Mouse (Mus musculus) right cerebral cortex, postnatal 25 days (tissue): ENCODE data around the gene Gm20388.

ENCODE experiments used
- DNase-seq: peaks from one replicate; pipeline ENCODE4 v3.0.0; 2022

Gm20388 gene

GRCm38 (mm10) chr8:119910547-119911257 is at the start of gene Gm20388:
Gm20388 (plus strand) TSS chr8:119910841.
- DNase-seq, result peak; percentile 94

DNA sequence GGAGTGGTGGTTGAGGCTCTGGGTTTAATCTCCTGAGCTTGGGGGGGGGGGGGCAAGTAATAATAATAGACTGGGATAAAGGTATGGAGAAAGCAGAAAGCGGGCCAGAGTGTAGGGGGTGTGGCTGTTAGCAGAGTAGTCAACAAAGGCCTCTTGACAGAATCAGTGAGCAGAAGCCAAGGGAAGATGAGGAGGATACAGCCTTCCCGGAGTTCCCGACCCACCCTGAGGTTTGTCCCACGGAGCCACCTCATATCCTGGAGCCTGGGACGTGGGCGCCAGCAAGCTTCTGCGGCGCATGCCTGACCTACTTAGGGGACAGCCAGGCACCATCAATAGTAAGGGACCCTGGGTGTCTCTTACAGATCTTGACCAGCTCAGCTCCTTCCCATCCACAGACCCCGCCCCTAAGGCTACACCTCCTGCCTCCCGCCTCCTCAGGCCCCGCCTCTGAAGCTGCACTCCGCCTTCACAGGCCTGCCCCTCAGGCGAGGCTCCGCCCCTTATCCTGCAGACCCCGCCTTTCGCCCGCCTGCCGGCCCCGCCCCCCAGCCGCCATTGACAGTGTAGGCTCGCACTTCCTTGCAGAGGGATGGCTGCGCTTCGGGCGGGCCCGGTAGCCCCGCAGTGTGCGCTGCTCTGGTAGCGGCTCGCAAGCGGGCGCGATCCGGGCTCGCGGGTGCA is 48.8 kb upstream of the Gm20388 start, which contains the start of gene Klhl36:
Gene Klhl36, plus strand, starts transcription at position 561 of the 684 bp plus-strand sequence.
- peak; percentile 95 for DNase-seq

DNA sequence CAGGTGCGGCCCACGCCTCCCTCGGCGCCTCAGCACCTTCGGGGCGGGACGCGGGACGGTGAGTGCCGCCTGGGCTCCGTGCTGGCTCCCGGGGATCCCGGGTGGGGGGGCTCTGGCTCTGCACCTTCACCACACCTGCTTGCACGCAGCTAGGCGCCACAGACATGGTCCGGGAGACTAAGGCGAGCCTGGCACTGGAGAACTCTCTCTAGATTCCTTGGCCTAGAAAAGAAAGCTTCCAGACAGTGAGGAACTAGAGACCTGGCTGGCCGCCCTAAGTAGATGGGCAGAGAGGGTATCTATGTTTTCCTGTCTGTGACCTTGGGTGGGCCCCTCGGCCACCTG is 48.3 kb upstream of the Gm20388 start:
- no peak for DNase-seq

- DNase-seq, result no peak
Observed at GRCm38 (mm10) chr8:119862749-119863148, 47.9 kb upstream of the Gm20388 start.

GRCm38 (mm10) chr8:119869616-119870015 is 41.0 kb upstream of the Gm20388 start:
- no peak for DNase-seq

DNA sequence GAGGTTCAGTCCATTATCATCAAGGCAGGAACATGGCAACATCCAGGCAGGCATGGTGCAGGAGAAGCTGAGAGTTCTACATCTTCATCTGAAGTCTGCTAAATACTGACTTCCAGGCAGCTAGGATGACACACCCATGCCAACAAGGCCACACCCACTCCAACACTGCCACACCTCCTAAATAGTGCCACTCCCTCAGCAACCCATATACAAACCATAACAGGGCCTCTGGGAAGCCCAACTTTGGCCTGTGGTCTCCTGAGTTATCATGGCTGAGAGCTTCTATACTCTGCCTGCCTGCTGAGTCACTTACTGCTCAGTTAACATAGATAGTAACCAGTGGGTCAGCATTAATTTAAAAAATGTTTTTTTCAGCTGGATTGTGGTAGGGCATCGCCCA is 37.5 kb upstream of the Gm20388 start:
- no peak for DNase-seq

DNA sequence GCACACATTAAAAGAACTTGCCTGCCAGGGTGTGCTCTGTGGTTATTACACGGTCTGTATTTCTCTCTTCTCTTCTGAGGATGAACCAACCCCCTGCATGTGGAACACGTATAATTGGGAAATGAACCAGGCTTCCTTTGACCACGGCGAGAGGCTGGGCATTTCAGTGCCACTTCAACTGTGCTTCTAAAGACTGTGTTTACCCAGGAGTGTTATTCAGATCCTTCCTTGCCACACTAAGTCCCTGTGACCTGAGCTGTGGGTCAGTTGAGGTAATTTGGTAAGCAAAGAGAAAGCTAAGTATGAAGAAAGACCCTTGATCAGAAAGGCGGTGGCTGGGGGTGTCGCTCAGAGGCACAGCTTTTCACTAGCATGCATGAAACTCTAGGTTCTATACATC is 29.3 kb upstream of the Gm20388 start:
- DNase-seq, result no peak

- DNase-seq, result no peak
Observed at GRCm38 (mm10) chr8:119881917-119882316, 28.7 kb upstream of the Gm20388 start.

GRCm38 (mm10) chr8:119883281-119883680 is 27.4 kb upstream of the Gm20388 start:
- DNase-seq, result no peak

DNA sequence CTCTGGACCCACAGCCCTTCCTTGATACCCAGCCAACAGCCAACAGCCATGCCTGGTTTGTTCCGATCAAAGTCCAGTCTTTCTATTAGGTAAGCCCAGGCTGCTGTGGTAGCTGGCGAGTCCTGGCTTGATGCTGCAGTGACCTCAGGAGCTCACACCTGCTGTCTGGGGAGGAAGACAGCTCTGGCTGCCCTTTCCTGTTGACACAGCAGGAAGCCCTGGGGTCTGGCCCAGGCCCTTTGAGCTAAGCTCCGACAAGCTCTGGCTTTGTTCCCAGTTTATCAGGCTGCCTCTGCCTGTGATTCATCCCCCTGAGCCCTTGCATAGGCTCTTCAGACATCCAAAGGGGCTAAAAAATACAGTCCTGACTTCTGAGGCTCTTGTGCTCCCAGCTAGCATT is 25.0 kb upstream of the Gm20388 start:
- DNase-seq, result no peak

DNA sequence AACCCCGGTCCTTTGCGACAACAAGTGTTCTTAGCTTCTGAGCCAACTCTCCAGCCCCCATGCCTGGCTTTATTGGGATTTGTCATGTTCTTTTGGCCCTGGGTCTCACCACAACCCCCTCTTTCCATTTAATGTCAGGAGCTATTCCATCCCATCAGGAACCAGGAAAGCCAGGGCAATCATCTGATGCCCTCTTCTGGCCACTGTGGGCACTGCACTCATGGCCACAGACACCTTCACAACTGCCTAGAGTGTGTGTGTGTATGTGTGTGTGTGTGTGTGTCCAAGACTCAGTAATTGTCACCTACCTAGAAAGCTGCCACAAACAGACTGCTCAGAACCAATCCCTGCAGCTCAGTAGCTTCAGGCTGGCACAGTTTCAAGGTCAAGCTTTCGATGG is 23.5 kb upstream of the Gm20388 start:
- DNase-seq, result no peak

DNA sequence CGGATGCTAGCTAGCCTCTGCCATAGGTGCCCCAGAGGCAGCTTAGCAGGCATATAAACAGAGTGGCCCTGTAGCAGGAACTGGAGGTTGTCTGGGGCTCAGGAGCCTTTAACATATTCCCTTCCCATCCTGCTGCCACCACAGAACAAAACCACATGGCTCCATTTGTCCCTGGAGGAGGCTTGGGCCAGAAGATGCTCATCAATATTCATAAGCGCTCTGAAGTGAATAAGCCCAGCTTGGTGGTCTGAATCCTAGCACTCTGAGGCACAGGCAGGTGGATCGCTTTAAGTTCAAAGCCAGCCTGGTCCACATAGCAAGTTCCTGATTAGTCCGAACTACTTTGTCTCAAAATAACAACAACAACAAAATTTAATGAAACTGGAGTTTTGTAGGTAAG is 22.6 kb upstream of the Gm20388 start:
- DNase-seq, result no peak

DNA sequence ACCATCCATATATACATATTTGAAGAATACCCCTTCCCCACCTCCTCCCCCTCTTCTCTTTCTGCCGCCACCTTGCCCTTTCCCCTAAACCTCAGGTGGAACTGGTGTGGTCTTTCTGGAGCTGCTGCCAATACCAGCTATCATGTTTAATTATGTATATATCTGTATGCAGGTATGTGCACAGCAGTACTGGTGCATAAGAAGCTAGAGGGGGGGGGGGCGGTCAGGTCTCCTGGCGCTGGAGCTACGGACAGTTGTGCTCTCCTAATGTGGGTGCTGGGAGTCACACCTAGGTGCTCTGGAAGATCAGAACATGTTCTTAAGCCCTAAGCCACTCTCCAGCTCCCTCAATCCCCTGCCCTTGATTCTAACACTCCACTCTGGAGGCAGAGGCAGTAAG is 13.6 kb upstream of the Gm20388 start:
- no peak for DNase-seq

- no peak for DNase-seq
Observed at GRCm38 (mm10) chr8:119897933-119898332, 12.7 kb upstream of the Gm20388 start.

DNA sequence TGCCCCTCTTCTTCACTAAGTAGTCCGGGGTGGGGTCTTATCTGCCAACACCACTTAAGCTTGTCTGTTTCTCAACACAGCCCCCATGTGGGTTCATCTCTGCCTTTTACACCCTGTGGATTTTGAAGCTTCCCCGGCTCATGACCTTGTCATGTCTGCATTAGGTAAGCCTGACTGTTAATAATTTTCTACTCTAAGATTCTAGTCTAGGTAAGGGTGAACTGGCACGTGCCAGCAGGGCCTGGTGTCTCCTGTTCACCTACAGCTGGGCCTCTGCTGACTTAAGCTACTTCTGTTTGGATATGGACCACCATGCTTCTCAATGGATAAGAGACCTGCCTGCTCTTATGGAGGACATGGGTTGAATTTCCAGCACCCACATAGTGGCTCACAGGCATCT is 9.3 kb upstream of the Gm20388 start:
- DNase-seq, result no peak

GRCm38 (mm10) chr8:119901952-119902351 is 8.7 kb upstream of the Gm20388 start:
- DNase-seq, result no peak

DNA sequence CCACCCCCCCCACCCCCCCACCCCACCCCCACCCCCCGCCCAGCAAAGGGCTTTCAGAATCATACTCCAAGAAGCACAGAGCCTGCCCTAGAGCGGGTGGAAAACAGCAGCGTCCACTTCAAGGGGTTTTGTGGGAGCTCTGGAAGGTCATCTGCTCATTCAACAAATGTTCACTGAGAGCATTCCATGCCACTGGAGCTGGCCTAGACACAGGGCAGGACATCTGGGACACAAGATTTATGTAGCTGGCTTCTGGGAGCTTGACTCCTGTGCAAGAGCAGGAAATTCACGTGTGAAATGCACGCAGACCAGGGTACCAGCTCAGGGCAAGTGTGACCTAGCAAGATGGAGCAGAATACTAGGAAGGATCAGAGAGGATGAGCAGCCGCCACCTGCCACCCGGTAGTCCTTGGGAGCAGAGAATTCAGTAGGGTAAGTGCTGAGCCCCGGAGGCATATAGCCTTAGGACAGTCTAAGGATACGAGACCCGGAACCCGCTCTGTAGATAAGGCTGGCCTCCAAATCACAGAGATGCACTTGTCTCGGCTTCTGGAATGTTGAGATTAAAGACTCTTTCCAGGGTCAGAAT is 6.2 kb upstream of the Gm20388 start:
- DNase-seq, result no peak

GRCm38 (mm10) chr8:119909944-119910546 is 596 bp upstream of the Gm20388 start, which contains the start of gene Usp10:
Usp10 (plus strand) TSS chr8:119910360.
- no peak for DNase-seq

DNA sequence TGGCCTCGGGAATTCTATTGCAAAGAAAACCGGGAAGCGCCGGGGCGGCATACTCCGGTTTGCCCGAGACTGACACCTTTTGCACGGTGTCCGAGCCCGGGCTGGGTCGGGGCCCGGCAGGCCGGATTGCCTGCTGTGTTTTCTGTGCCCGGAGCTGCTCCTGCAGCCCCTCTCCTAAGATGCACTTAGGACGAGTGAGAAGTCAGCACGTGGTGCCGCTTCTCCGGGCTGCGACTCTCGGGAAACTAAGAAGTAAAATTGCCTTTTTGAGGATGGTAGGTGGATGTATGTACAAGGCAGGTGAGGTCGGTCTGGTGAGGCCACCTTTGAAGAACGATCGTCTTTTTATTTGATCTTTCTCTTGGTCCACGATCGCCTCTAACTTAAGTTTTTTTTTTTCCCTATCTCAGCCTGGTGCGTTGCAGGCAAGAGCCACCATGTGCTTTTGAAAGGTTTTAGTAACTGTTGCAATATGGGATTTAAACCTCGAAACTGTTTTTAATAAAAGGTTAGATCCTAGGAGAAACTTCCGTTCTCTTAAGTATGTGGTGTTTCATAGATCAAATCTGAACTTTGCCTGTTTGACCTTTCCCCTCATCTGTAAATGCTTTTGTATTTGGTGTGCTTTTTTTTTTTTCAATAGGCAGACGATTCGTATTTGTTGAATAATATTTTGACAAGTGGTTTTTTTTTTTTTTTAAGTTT is 769 bp downstream of the Gm20388 start:
- DNase-seq, result no peak

DNA sequence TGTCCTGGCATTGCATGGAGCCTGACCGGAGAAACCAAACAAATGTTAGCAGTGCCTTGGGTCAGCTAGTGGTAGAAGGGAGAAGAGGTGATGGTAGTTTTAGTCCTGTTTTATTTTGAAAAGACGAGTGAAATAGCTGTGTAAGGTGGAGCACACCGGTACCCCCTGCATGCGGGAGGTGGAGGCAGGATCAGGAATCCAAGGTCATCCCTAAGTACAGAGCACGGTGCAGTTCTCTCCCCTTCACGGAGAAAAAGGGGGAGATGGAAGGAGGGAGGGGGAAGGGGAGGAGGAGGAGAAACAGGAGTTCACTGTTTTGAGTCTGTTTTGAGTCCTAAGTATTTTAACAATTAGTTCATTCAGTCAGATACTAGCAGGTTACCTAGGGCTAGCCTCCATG is 2.0 kb downstream of the Gm20388 start:
- DNase-seq, result no peak

- DNase-seq, result no peak
Observed at GRCm38 (mm10) chr8:119913181-119913580, 2.5 kb downstream of the Gm20388 start.

GRCm38 (mm10) chr8:119914161-119914560 is 3.5 kb downstream of the Gm20388 start:
- DNase-seq, result no peak

- no peak for DNase-seq
Observed at GRCm38 (mm10) chr8:119915298-119915697, 4.7 kb downstream of the Gm20388 start.
